Mouse (Mus musculus) midbrain, embryonic 12.5 days (tissue): ENCODE data around the gene Fgr. TPM values are rescaled to one million over a fixed set of nuclear protein-coding genes. Genes with fewer than 3 reads are reported as not detected.
"Not testable (repeated sequence)": the region's sequence is repeated elsewhere in the genome, so short reads cannot be mapped to it uniquely, and the experiment has no call there.

Source experiments
- ATAC-seq: fragments of 200-750 bp; cut with Nextera tagmentation; 2 replicates; pipeline ENCODE4 v1.8.0; 2017; ENCODE audit warnings: low read depth, moderate TSS enrichment, moderate library complexity; ENCODE audit not compliant: low FRiP score
- H3K27ac ChIP-seq: fragments of 300-500 bp; sonication (generic); replicated peaks from 2 replicates; pipeline ENCODE4 v1.5.1; 2016; ENCODE audit warnings: mild to moderate bottlenecking
- H3K27me3 ChIP-seq: fragments of 300-500 bp; sonication (generic); 2 replicates; pipeline ENCODE4 v1.6.1; 2016; ENCODE audit warnings: mild to moderate bottlenecking
- H3K36me3 ChIP-seq: fragments of 300-500 bp; sonication (generic); 2 replicates; pipeline ENCODE4 v1.6.1; 2016
- H3K4me1 ChIP-seq: fragments of 300-500 bp; sonication (generic); 2 replicates; pipeline ENCODE4 v1.6.1; 2016
- H3K4me2 ChIP-seq: fragments of 300-500 bp; sonication (generic); replicated peaks from 2 replicates; pipeline ENCODE4 v1.6.1; 2016; ENCODE audit warnings: mild to moderate bottlenecking, moderate library complexity
- H3K4me3 ChIP-seq: fragments of 300-500 bp; sonication (generic); 2 replicates; pipeline ENCODE4 v1.5.1; 2016; ENCODE audit warnings: mild to moderate bottlenecking
- H3K9ac ChIP-seq: fragments of 300-500 bp; sonication (generic); replicated peaks from 2 replicates; pipeline ENCODE4 v1.6.1; 2016; ENCODE audit warnings: mild to moderate bottlenecking, moderate library complexity
- H3K9me3 ChIP-seq: fragments of 300-500 bp; sonication (generic); 2 replicates; pipeline ENCODE4 v1.6.1; 2016; ENCODE audit warnings: mild to moderate bottlenecking
- WGBS: fragments of 180-500 bp; shearing (Covaris S2); methylation state at CpG from one replicate; pipeline ENCODE4 v1.1.7; 2016; 5-methylcytosine and 5-hydroxymethylcytosine counted together
- polyA plus RNA-seq: library from polyadenylated mRNA; unstranded; fragments of >200 nt; fragmentation: Nextera tagmentation; extraction: Ambion mirVana; gene quantifications from 2 replicates; pipeline ENCODE4 v1.2.1, GENCODE M21; 2016

The Fgr gene
- polyA plus RNA-seq, 1 experiment from 2014 or later = 0.08 TPM

DNA sequence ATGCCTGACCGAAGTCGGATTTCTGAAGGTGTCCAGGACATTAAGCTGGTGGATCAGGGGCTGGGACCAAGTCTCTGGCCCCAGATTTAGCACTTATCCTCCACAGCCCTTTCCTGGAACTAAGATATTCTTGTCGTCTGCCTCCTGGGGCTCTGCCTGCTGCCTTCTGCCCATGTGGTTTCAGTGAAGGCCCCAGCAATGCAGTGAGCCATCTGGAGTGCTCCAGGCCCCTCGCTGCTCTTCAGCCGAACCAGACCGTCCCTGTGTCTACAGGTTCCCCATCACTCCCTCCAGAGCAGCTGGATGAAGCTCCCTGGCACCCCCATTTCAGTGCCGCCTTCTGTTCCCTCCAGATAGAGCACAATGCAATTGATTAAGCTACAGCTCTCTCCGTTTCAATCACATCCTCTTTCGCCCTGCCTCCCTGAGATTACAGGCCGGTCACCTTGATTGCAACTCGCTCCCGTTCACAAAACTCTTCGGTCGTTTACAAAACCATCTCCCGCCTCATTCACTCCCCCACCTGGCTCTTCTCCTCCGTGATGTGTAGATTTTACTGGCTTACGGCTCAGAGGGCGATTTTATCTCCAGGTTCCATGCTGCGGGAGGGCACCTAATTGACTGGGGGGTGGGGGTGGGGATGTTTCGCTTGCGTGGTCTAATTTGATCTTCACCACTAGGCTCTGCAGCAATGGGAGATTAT, 29.6 kb downstream of the Fgr start:
- H3K9me3 ChIP-seq = no peaks in the 10 kb centered on the region
- 0 out of 2 replicates have a peak overlapping the region, but pooled peaks have one; percentile 11 for H3K9ac ChIP-seq
- no peak for ATAC-seq
- 0 out of 2 replicates have a peak overlapping the region, but pooled peaks have one; percentile 11 for H3K27ac ChIP-seq
- no peak overlapping the region for H3K4me3 ChIP-seq
- no peaks in the 10 kb centered on the region for H3K36me3 ChIP-seq
- no peak overlapping the region for H3K4me2 ChIP-seq
- H3K27me3 ChIP-seq = peaks cover 3% of the 10 kb centered on the region; the same call in 1 of the 2 replicates
- H3K4me1 ChIP-seq = peaks cover 21% of the 10 kb centered on the region
- 36% methylated on average over 21 of the region's 21 CpGs for WGBS

DNA sequence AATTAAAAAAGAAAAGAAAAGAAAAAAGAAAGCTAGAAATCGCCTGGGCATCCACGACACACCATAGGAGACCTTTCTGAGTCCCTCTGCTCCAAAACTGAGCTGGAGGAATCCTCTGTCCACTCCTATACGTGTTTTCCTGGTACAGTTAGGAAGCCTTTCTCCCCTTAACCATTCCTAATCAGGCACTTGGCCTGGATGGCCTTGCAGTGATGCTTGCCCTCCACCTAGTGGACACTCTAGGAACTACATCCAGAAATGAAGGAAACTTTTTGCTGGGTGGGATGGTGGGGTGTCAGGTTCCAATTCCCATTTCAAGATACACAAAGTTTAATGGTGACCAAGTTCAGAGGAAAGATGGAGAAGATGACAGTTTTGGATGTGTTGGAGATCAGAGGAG, 31.3 kb downstream of the Fgr start:
- no peak overlapping the region for H3K4me2 ChIP-seq
- H3K27ac ChIP-seq = no peak overlapping the region
- peak; percentile 60; the same call in 1 of the 2 replicates for ATAC-seq
- no peaks in the 10 kb centered on the region for H3K36me3 ChIP-seq
- H3K4me3 ChIP-seq = no peak overlapping the region
- peaks cover 24% of the 10 kb centered on the region for H3K4me1 ChIP-seq
- WGBS = 4% methylated on average over 3 of the region's 3 CpGs
- peaks cover 14% of the 10 kb centered on the region for H3K27me3 ChIP-seq
- H3K9me3 ChIP-seq = no peaks in the 10 kb centered on the region
- no peak overlapping the region for H3K9ac ChIP-seq

DNA sequence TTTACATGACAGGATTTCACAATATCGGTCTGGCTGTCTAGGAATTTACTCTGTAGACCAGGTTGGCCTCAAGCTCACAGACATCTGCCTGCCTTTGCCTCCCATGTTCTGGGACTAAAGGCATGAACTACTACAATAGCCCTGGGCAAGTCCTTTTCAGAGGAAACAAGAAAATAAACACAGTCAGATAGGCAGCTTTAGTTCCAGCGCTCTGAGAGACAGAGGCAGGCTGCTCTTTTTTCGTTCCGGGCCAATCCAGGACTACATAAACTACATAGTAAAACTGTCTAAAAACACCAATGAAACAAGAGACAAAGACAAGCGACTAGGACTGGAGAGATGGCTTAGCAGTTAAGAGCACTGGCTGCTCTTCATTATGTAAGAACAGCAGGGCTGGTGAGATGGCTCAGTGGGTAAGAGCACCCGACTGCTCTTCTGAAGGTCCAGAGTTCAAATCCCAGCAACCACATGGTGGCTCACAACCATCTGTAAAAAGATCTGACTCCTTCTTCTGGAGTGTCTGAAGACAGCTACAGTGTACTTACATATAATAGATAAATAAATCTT, 32.1 kb downstream of the Fgr start:
- Histone ChIP-seq H3K27me3 (peaks cover 21% of the 10 kb centered on the region), H3K4me1 (peaks cover 31% of the 10 kb centered on the region)
- not testable (repeated sequence) for ATAC-seq, H3K9me3 ChIP-seq, H3K4me2 ChIP-seq, H3K36me3 ChIP-seq, H3K4me3 ChIP-seq, H3K9ac ChIP-seq, H3K27ac ChIP-seq
- WGBS = 68% methylated on average over 6 of the region's 6 CpGs

DNA sequence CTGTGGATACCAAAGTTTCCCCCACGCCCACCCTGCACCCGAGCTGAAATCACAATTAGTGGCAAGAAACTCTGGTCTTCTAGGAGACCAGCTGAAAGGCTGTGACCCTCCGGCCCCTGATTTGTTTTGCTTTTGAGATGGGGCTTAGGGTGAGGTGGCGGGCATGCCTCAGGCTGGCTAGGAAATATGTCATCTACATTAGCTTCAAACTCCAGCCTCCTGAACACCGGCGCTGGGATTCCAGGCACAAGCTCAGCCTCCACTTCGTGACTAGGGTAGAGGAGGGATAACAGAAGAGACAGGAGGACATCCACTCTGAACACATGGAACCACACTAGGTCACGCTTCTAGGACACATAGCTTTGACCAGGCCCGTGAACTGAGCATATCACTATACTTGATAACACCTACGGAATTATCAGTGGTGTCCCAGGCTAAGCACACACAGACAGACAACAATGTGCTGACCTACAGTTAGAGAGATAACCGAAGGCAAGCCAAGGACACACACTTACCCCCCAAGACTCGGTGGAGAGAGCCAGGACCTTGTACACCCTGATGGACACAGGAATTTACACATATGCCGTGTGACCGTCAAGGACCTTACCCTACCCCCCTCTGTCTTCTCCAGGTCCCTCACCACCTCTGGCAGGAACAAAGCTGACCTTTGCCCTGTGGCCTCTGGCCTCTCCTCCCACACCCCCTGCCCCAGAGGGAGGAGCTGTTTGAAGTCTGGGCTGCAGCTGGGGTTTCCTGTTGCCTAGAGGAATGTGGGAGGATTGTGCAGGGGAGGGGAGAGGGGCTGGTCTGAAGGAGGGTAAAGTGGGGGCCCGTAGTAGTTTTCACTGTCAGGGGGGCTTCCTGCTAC, 33.9 kb downstream of the Fgr start:
- Histone ChIP-seq H3K4me3 (no peak overlapping the region), H3K27me3 (peaks cover 23% of the 10 kb centered on the region), H3K4me2 (no peak overlapping the region), H3K9ac (no peak overlapping the region), H3K9me3 (no peaks in the 10 kb centered on the region), H3K27ac (no peak overlapping the region), H3K4me1 (peaks cover 25% of the 10 kb centered on the region), H3K36me3 (no peaks in the 10 kb centered on the region)
- WGBS = 31% methylated on average over 15 of the region's 15 CpGs
- no peak for ATAC-seq

DNA sequence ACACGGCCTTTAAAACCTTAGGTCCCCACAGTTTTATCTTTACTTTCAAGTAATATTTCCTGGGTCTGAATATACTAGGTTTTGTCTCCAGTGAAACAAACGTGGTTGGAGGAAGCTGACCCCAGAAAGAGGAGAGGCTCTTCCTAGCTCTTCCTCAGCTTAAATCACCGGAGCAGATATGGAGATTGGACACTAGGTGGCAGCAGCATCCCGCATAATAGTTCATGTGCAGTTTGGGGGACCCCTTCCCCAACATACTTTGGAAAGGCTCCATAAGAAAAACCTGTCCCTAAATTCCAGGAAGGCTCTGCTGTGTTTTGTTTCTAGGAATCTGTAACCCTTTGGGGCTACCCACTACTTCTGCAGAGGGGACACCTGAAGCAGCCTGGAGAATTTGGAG, 35.2 kb downstream of the Fgr start:
- Histone ChIP-seq H3K27me3 (peaks cover 23% of the 10 kb centered on the region), H3K27ac (no peak overlapping the region), H3K36me3 (no peaks in the 10 kb centered on the region), H3K9me3 (no peaks in the 10 kb centered on the region), H3K4me1 (peaks cover 27% of the 10 kb centered on the region), H3K9ac (no peak overlapping the region), H3K4me2 (no peak overlapping the region), H3K4me3 (no peak overlapping the region)
- no peak for ATAC-seq
- WGBS = 0% methylated on average over 4 of the region's 4 CpGs

DNA sequence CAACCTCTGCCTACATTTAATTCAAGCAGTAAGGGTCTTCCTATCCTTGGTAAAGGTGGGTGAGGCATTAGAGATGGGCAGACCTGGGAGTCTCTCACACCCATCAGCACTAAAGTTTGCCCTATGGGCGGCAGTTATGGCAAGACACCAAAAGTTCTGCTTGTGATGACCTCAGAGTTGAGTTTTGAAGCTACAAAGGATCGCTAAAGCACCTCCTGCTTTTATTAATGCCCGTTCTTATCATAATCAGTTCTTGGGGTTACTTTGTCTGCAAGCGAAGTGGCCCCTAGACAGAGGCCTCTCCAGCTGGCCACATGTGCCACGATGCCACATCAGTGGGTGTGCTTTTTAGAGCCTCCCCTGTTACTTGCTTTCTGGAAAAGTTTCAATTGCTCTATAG, 35.8 kb downstream of the Fgr start:
- H3K27ac ChIP-seq = no peak overlapping the region
- H3K9ac ChIP-seq = no peak overlapping the region
- H3K4me1 ChIP-seq = peaks cover 33% of the 10 kb centered on the region
- H3K4me3 ChIP-seq = no peak overlapping the region
- H3K36me3 ChIP-seq = no peaks in the 10 kb centered on the region
- no peaks in the 10 kb centered on the region for H3K9me3 ChIP-seq
- no peak overlapping the region for H3K4me2 ChIP-seq
- H3K27me3 ChIP-seq = peaks cover 23% of the 10 kb centered on the region
- WGBS = 67% methylated on average over 5 of the region's 5 CpGs
- no peak for ATAC-seq

DNA sequence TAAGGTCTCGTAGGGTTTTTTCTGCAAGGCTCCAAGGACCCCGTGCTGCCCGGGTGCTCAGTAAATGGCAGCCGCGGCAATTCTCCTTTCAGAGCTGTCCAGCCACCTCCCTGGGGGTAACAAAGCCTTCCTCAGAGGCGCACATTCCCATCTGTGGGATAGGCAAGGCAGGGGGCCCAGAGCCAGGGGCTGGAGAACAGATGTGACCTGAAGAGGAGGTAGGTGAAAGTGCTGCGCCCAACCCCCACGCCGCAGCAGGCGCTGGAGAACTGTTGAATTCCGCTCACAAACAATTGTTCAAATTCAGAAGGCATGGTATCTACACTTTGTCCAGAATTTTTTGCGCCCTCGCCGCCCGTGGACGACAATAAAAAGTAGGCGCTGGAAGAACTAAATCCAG, 36.7 kb downstream of the Fgr start:
- Histone ChIP-seq H3K27ac (no peak overlapping the region), H3K4me2 (peak overlapping the region; percentile 70), H3K9me3 (no peaks in the 10 kb centered on the region), H3K27me3 (peaks cover 23% of the 10 kb centered on the region), H3K9ac (no peak overlapping the region), H3K4me3 (peak overlapping the region; percentile 93), H3K4me1 (peaks cover 42% of the 10 kb centered on the region), H3K36me3 (no peaks in the 10 kb centered on the region)
- WGBS = 0% methylated on average over 17 of the region's 17 CpGs
- ATAC-seq = no peak

DNA sequence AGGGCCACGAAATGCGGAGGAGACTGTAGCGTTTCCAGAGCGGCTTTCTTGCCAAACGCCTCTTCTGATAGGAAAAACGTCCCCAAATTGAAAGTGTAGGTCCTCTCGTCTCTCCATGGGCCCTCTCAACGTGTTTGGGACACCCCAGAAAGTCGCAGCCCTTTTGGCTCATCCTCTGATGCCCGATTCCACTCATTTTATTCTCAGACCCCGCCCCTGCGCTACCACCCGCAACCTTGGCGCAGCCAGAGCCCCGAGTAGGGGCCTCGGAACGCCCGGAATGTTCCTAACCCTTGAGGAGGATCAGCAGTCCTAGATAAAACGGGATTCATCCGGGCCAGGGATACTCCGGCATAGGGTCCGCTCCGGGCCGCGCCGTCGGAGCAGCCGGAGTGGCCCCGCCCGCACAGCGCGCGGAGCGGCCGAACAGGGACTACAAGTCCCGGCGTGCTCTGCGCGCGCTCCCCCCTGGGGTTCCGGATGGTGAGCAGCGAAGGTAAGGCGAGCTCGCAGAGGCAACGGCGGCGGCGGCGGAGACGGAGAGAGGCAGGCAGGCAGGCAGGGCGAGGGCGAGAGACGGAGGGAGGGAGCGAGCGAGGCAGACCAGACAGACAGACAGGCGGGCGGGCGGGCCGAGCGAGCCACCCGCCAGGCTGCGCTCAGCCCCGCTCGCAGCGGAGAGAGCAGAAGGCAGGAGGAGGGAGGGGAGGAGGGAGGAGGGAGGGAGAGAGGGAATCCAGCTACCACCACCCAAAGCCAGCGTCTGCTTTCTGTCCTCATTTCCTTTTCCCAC, 37.3 kb downstream of the Fgr start, which contains the start of gene Ahdc1:
Gene Ahdc1, plus strand, starts transcription at position 233 of the 793 bp plus-strand sequence.
- peak within 1 kb of the TSS; percentile 93 for H3K4me3 ChIP-seq
- H3K27me3 ChIP-seq = peaks cover 23% of the 10 kb centered on the region
- H3K36me3 ChIP-seq = no peaks in the 10 kb centered on the region
- H3K9me3 ChIP-seq = no peaks in the 10 kb centered on the region
- H3K4me2 ChIP-seq = peak within 1 kb of the TSS; percentile 70
- ATAC-seq = peak; percentile 82
- under 1% methylated on average over 66 of the region's 66 CpGs for WGBS
- H3K4me1 ChIP-seq = peaks cover 48% of the 10 kb centered on the region
- H3K9ac ChIP-seq = peak within 1 kb of the TSS; percentile 97
- H3K27ac ChIP-seq = peak within 1 kb of the TSS; percentile 94

DNA sequence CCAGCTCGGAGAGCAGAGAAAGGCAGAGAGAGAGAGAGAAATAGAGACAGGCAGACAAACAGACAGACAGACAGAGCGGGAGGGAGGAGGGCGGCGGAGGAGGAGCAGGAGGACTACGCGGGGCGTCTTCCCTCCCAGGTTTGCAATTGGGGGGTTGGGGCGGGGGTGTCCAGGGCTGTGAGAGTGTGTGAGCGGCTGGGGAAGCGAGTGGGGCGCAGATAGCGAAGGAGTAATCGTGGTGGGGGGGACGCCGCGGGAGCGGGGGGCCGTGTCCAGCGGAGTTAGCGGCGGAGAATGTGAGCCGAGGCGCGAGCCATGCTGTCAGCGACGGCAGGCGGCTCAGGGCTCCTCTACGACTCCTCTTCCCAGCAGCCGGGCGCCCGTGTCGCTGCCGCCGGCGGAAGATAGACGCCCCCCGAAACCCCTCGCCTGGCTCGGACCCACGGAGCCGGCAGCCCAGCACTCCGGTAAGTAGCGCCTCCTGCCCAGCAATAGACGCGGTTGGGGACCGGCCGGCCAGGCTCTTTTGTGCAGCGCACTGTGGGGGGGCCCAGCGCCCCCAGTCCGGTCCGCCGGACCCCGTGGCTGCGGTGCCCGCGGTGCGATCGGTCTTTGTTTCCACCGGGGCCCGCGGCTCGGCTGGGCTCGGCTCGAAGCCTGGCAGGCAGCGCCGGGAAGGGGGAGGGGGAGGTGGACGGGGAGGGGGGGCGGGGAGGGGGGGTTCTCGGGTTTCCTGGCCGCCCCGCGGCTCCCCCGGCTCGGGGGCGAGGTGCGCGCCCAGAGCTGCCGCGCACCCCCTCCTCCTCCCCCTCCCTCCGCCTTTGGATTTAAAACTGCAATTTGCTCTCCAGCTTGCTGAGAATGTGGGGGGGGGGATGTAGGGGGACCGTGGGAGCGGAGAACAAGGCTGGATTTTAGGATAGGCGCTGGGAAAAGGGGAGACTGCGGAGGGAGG, 38.2 kb downstream of the Fgr start:
- Histone ChIP-seq H3K27ac (peak overlapping the region; percentile 94), H3K9ac (peak overlapping the region; percentile 97), H3K27me3 (peaks cover 23% of the 10 kb centered on the region), H3K4me2 (peak overlapping the region; percentile 70), H3K9me3 (no peaks in the 10 kb centered on the region), H3K36me3 (no peaks in the 10 kb centered on the region), H3K4me1 (peaks cover 57% of the 10 kb centered on the region), H3K4me3 (peak overlapping the region; percentile 93)
- ATAC-seq = peak; percentile 6; the same call in 1 of the 2 replicates
- WGBS = under 1% methylated on average over 53 of the region's 84 CpGs

DNA sequence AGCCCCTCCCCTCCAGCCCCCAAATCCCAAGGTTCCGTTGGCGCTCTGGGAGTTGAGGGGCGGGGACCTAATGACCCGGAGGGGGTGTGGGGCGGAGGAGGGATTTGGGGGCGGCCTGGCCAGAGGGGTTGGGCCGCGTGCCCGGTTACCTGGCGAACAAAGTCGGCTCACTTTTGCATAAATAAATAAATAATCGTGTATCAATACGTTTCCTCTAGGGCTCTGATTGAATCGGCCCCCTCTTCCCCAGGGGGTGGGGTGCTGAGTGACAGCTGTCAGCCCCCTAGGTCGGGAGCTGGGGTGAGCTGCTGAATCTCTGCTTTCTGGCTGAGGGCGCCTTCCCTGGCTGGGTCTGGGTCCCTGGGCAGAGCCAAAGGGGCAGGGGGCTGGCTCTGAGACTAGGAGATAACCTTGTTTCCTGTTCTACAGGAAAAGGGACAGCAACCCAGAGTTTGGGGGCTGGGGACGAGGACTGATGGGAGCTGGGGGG, 38.9 kb downstream of the Fgr start:
- H3K4me2 ChIP-seq = peak overlapping the region; percentile 70
- 0% methylated on average over 17 of the region's 17 CpGs for WGBS
- H3K36me3 ChIP-seq = 0 out of 2 replicates have a peak, but pooled peaks cover under 1% of the 10 kb centered on the region
- ATAC-seq = no peak
- peaks cover 64% of the 10 kb centered on the region for H3K4me1 ChIP-seq
- peak overlapping the region; percentile 97 for H3K9ac ChIP-seq
- peak overlapping the region; percentile 93 for H3K4me3 ChIP-seq
- no peaks in the 10 kb centered on the region for H3K9me3 ChIP-seq
- peak overlapping the region; percentile 94 for H3K27ac ChIP-seq
- H3K27me3 ChIP-seq = peaks cover 23% of the 10 kb centered on the region
